Mouse (Mus musculus) lung, postnatal 10 days (tissue): ENCODE measurements around the gene Cd5.

Experiments used
- DNase-seq: peaks from one replicate; pipeline ENCODE4 v3.0.0; 2021

The Cd5 gene

GRCm38 (mm10) chr19:10698131-10698991 lies 40.4 kb downstream of the Cd5 start:
- no peak for DNase-seq

- DNase-seq = no peak
Observed at GRCm38 (mm10) chr19:10695801-10696200, 43.0 kb downstream of the Cd5 start.

- DNase-seq = no peak
Observed at GRCm38 (mm10) chr19:10693926-10694682, 44.7 kb downstream of the Cd5 start.

- no peak for DNase-seq
Observed at GRCm38 (mm10) chr19:10692361-10692760, 46.4 kb downstream of the Cd5 start.

- no peak for DNase-seq
Observed at GRCm38 (mm10) chr19:10691660-10692059, 47.1 kb downstream of the Cd5 start.

GRCm38 (mm10) chr19:10691121-10691520 lies 47.7 kb downstream of the Cd5 start:
- no peak for DNase-seq

GRCm38 (mm10) chr19:10690336-10690735 lies 48.5 kb downstream of the Cd5 start:
- DNase-seq = peak; percentile 53

GRCm38 (mm10) chr19:10689470-10690166 lies 49.2 kb downstream of the Cd5 start:
- DNase-seq = peak; percentile 59

- DNase-seq = peak; percentile 95
Observed at GRCm38 (mm10) chr19:10688537-10689352, 50.1 kb downstream of the Cd5 start, which contains the start of gene Vps37c. Vps37c (plus strand) TSS chr19:10688735.

- no peak for DNase-seq
Observed at GRCm38 (mm10) chr19:10685727-10686126, 53.1 kb downstream of the Cd5 start.

GRCm38 (mm10) chr19:10685081-10685480 lies 53.7 kb downstream of the Cd5 start:
- DNase-seq = no peak

GRCm38 (mm10) chr19:10681571-10681970 lies 57.2 kb downstream of the Cd5 start:
- no peak for DNase-seq

- DNase-seq = no peak
Observed at GRCm38 (mm10) chr19:10678772-10679067, 60.1 kb downstream of the Cd5 start.

- peak; percentile 91 for DNase-seq
Observed at GRCm38 (mm10) chr19:10677915-10678771, 60.7 kb downstream of the Cd5 start, which contains the start of gene Pga5. Pga5 (minus strand) TSS chr19:10678071.

GRCm38 (mm10) chr19:10676656-10677055 lies 62.1 kb downstream of the Cd5 start:
- DNase-seq = no peak

GRCm38 (mm10) chr19:10673275-10673674 lies 65.5 kb downstream of the Cd5 start:
- no peak for DNase-seq

- DNase-seq = no peak
Observed at GRCm38 (mm10) chr19:10671854-10672417, 66.9 kb downstream of the Cd5 start.

GRCm38 (mm10) chr19:10671319-10671718 lies 67.5 kb downstream of the Cd5 start:
- DNase-seq = no peak
